Mouse (Mus musculus) testis, postnatal 10 days (tissue): ENCODE data around the gene Ccnd1.

Experiments used
- DNase-seq: peaks from one replicate; pipeline ENCODE4 v3.0.0; 2021; ENCODE audit warnings: low spot score

The Ccnd1 gene

DNA sequence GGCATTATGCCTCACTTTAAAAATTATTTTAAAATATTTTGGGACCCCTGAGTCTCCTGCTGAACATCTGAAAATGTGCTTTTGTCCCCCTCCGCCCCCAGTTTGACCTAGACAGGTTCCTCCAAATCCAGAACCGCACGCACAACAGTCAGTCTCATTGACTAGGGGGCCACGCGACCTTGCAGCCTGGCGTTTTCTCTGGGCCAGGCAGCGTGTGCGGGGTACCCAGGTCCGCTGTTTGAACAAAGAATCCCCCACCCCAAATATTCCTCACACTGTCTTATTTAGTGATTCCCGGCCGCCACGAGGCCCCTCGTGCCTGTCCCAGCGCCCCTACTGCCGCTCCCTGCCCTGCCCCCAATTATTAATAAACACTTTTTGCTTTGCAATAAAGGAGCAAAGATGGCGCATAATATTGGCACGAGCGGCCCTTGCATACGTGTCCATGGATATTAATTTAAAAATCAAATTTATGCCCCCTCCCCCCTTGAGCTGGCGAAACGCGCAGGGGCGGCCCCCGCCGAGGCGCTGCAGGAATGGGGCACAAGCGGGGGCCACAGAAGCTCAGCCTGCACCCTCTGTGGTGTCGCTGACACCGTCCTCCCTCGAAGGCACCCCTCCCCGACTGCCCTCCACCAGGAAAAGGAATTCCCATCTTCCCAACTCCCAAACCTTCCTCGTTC is 923 bp downstream of the Ccnd1 start:
- DNase-seq, result no peak

- peak; percentile 54 for DNase-seq
Measured at GRCm38 (mm10) chr7:144937899-144938517, 1.7 kb downstream of the Ccnd1 start.

GRCm38 (mm10) chr7:144937490-144937889 is 2.2 kb downstream of the Ccnd1 start:
- DNase-seq, result peak; percentile 94

GRCm38 (mm10) chr7:144936311-144936880 is 3.3 kb downstream of the Ccnd1 start:
- no peak for DNase-seq

GRCm38 (mm10) chr7:144935563-144935962 is 4.2 kb downstream of the Ccnd1 start:
- no peak for DNase-seq

GRCm38 (mm10) chr7:144934901-144935300 is 4.8 kb downstream of the Ccnd1 start:
- no peak for DNase-seq

DNA sequence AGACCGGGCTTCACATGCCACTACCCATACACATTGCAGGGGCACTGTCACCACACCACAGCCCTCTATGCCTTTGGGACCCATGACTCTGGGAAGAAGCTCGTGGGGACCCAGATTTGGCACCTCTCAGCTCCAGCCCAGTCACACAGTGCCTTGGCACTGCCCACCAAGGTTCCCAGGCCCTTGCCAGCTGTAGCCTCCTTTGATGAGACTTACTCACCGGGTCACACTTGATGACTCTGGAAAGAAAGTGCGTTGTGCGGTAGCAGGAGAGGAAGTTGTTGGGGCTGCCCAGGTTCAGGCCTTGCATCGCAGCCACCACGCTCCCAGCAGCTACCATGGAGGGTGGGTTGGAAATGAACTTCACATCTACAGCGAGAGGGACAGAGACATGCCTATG is 5.9 kb downstream of the Ccnd1 start:
- DNase-seq, result no peak

DNA sequence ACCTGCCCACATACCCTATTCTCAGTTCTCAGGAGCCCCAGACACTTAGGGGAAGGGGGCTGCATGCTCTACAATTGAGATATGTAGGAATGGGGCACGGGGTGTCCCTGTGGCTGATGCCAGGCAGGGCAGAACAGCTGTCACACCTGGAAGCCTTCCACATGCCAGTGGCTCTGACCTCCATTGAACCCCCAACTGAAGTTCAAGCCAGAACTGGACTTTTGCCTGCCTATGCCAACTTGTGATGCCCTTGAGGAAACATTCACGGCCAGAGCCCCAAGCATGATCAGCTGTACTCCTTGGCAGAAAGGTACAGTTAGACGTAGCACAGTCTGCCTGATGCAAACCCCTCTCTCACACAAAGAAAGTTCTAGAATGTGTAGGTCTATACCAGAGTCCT is 6.4 kb downstream of the Ccnd1 start:
- no peak for DNase-seq

DNA sequence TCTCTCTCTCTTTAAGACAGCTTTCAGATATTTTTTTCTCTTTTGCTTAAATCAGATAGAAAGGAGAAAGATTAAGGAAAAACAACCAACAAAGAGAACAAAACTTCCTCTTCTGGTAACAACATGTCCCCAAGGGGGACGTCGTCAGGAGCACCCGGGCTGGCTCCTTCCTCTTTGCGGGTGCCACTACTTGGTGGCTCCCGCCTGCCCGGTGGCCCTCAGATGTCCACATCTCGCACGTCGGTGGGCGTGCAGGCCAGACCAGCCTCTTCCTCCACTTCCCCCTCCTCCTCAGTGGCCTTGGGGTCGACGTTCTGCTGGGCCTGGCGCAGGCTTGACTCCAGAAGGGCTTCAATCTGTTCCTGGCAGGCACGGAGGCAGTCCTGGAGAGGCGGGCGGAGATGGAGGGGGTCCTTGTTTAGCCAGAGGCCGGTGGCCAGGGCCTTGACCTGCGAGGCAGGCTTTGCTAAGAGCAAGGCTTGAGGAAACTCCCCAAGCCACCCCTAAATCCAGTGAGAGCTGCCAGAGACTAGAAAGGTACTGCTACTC is 7.3 kb downstream of the Ccnd1 start:
- DNase-seq, result peak; percentile 62

DNA sequence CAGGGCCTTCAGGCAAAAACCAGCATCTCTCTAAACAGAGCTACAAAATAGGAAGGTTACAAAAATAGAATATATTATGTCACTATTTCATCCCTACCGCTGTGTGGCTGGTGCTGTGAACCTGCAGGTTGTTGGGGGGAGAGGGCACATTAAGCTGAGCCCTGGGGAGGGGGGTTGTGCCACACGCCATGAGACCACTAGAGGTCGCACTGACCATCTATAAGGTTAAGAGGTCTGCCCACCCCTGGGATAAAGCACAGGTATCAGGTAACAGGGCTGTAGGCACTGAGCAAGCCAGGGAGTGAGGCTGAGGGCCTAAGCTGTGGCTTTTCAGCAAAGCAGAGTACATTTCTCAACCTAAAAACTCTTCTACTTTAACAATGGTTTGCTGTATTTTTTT is 7.9 kb downstream of the Ccnd1 start:
- DNase-seq, result peak; percentile 56

DNA sequence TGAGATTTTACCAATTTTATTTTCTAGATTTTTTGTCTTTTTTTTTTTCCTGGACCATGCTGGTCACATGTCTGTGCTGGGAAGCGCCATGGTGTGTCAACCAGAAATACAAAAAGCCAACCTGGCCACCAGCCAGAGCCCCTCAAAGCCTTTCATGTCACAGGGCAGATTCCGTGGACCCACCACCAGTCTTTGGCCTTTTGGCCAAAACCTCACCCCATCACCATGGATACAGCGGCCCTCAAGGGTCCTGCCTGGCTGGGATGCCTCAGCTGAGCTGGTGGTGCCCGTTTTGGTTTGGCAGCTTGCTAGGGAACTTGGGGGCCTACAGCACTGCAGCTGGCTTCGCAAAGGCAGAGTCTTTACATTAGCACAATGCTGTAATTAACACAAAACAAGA is 9.8 kb downstream of the Ccnd1 start:
- DNase-seq, result no peak

DNA sequence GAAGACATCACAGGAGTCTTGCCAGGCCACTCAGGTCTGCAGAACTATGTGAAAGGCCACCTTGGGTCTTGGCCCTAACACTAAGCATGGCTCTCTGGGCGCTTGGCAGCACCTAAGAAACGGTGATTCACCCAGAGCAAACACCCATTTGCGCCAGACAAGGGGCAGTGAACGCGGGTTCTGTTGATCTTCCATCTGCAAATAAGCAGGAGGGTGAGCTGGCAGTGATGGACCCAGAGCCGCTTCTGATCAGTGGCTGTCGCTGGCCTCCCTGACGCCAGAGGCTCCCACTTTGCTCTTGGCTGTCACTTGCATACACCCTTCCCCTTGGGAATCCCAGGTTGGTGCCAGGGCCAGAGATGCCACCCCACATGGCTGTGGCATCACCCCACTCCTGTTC is 10.2 kb downstream of the Ccnd1 start:
- no peak for DNase-seq

GRCm38 (mm10) chr7:144928889-144929210 is 10.9 kb downstream of the Ccnd1 start:
- no peak for DNase-seq

- DNase-seq, result no peak
Measured at GRCm38 (mm10) chr7:144928009-144928888, 11.5 kb downstream of the Ccnd1 start.

- DNase-seq, result no peak
Measured at GRCm38 (mm10) chr7:144927591-144927990, 12.1 kb downstream of the Ccnd1 start.

- DNase-seq, result no peak
Measured at GRCm38 (mm10) chr7:144918823-144919222, 20.9 kb downstream of the Ccnd1 start.

DNA sequence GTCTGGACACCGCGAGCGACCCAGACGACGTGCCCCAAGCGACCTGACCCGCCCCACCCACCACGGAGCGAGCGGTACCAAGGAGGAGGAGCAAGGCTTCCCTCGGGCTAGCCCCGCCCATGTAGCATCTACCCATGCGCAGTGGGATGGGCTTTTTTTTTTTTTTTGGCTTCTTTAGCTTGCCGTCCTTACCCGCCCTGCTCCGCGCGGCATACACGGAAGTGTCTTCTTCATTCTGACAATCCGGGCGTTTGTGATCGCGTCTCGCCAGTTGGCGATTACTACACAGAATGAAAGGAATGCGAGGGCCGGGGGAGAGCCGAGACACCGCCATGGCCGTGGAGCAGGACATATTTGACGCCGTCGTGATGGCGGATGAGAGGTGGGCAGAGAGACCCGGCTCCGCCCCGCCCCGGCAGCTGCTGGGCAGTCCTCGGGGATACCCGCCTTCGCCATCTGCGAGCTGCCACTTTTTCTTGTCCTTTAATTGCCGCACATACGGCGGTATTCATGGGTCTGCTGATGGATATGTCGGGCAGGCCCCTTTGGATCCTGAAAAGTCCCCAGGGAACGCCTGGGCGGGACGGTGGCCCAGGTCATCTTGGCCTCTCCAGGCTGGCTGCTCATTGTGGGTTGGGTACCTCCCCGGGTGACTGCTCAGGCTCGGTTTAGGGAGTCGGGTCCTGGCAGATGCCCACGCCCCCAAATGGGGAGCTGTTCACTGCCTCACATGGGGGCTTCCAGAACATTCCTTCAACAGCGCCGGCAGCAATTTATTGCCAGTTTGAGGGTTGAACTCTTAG is 24.6 kb downstream of the Ccnd1 start, which contains the start of gene LTO1:
TSS of gene LTO1 (plus strand) at position 153 of the 803 bp plus-strand sequence.
- peak; percentile 94 for DNase-seq

DNA sequence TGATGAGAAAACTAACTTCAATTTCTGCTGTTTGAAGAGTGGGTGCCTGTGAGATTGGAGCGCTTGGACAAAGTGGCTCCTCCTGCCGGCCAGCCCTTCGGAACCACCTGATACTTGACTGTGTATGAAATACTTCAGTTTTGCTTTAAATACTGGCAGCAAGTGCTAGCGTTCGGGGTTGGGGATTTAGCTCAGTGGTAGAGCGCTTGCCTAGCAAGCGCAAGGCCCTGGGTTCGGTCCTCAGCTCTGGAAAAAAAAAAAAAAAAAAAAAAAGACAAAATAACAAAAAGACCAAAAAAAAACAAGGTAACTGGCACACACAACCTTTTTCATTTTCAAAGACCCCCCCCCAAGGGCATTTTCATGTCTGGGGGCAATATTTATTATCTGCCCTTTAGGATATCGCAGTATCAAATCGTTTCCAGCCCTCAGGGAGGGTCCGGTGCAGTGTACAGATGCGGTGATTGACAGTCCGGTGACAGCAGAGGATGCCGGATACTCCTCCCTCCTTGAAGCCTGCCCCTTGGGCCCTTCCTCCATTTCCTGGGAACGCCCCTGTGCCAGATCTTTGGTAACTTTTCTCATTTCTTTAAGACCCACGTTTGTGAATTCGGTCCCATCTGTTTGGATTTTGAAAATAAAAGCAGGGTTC is 25.3 kb downstream of the Ccnd1 start:
- peak; percentile 58 for DNase-seq

GRCm38 (mm10) chr7:144912897-144913296 is 26.8 kb downstream of the Ccnd1 start:
- no peak for DNase-seq

DNA sequence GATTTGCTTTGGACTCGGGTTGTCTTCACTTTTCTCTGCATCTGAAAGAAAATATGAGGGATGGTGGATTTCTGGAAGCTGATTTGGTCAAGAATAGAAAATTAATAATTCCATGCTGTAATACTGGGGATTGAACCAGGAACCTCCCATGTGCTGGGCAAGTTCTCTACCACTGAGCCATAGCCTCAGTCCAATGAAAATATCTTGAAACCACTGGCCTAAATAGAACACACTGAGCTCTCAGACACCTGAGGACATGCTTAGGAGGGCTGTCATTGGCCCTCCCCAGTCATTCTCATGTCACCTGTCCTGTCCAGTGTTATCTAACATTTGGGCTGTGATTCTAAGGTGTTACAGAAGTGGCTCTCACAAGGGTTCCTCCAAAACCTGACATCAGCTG is 28.6 kb downstream of the Ccnd1 start:
- no peak for DNase-seq

GRCm38 (mm10) chr7:144908705-144909104 is 31.0 kb downstream of the Ccnd1 start:
- DNase-seq, result no peak
